ENCODE assay signal across 21 mouse cellular contexts in the genomic region with DNA sequence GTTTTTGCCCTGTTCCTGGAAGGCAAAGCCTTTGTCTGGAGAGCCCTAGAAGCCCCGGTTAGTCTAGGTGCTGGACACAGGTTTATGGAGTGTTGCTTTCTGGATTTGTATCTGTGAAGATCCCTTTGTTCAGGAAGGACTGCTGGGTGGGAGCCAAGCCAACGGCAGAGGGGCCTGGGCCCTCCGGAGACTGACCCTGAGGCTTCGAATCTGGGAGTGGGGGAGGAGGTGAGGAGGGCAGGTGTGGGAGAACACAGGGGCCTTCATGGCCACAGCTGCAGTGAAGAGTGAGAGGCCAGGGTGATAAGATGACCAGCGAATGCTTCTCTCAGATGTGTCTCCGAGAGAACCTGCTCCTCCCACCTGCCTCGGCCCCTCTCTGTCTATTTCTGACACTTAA. TPM values are rescaled to one million over a fixed set of nuclear protein-coding genes. Genes with fewer than 3 reads are reported as not detected.
A peak's percentile ranks its signal among the peaks of the same experiment; 100 is the strongest.
DNase-seq lines count a peak whose midpoint lies in the region; ATAC-seq and TF ChIP-seq lines count a peak whose summit lies in the region.
"Had no signal": no experiment of that assay in that cellular context is flagged by ENCODE, and none has a peak within 500 bp of the region (broad histone marks: within the 10 kb centered on the region; RNA-seq: fewer than 3 reads in every experiment).

No protein-coding gene starts in this region.

- in situ Hi-C loops in CH12.LX (cut with MboI; ENCODE audit: low pct_ligation_motif_present, low pct_unique_long_range_greater_than_20kb, low sequenced_read_pairs), result loop anchor here (5.0 kb wide), 1 partner anchor 33 kb away; no protein-coding TSS in a partner anchor

- no peak for TF ChIP-seq CTCF in CH12.LX (conservative IDR thresholded peaks at IDR 0.05 in 1 of 2, IDR thresholded peaks at IDR 0.05 in 1 of 2; ENCODE audit: low read depth in 2 of 2, low read length in 2 of 2)
- TF ChIP-seq CTCF in cerebellum, adult 2 months (IDR thresholded peaks at IDR 0.05; ENCODE audit: borderline replicate concordance, insufficient read depth, low read depth, low read length), result no peak

- peaks cover 19 to 50% of the 10 kb centered on the region in 2 experiments for H3K4me1 ChIP-seq in CH12.LX (ENCODE audit: control insufficient read depth in 1 of 2, insufficient read depth in 2 of 2)
- peaks cover 33% of the 10 kb centered on the region for H3K4me1 ChIP-seq in embryonic facial prominence, embryonic 12.5 days
- H3K4me1 ChIP-seq in limb, embryonic 10.5 days, result peaks cover 56% of the 10 kb centered on the region
- H3K4me1 ChIP-seq in limb, embryonic 14.5 days (ENCODE audit: control insufficient read depth, insufficient read depth, low read length), result peaks cover 18% of the 10 kb centered on the region
- peaks cover 9% of the 10 kb centered on the region for H3K4me1 ChIP-seq in forebrain, embryonic 14.5 days (ENCODE audit: control insufficient read depth, insufficient read depth, low read length)
- peaks cover 5% of the 10 kb centered on the region for H3K4me1 ChIP-seq in cerebellum, adult 2 months (ENCODE audit: control insufficient read depth, insufficient read depth, low read length)

- TF ChIP-seq RAD21 in CH12.LX (IDR thresholded peaks at IDR 0.05; ENCODE audit: low read depth, low read length), result no peak

- H3K4me3 ChIP-seq in CH12.LX (replicated peaks in 1 of 3; ENCODE audit: low read depth in 2 of 3, low read length in 2 of 3, poor library complexity in 1 of 3), result no peak overlapping the region
- H3K4me3 ChIP-seq in embryonic facial prominence, embryonic 12.5 days, result peak overlapping the region; percentile 55; the same call in 1 of the 2 replicates
- peak overlapping the region; percentile 7; the same call in 1 of the 2 replicates for H3K4me3 ChIP-seq in limb, embryonic 10.5 days
- peak overlapping the region; percentile 50; the same call in 1 of the 2 replicates for H3K4me3 ChIP-seq in limb, embryonic 14.5 days (replicated peaks; ENCODE audit: low read length)
- H3K4me3 ChIP-seq in forebrain, embryonic 14.5 days (ENCODE audit: low read depth, low read length), result no peak overlapping the region
- no peak overlapping the region for H3K4me3 ChIP-seq in cerebellum, adult 2 months (replicated peaks; ENCODE audit: insufficient read depth, low read depth, low read length)
- H3K4me3 ChIP-seq: heart, embryonic 12.5 days had no signal

- DNase-seq in CH12.LX (ENCODE audit: extremely low read depth), result no peak
- DNase-seq in limb, embryonic 10.5 days (ENCODE audit: low spot score), result no peak
- DNase-seq in limb, embryonic 14.5 days (ENCODE audit: low spot score), result no peak
- DNase-seq in forebrain, embryonic 14.5 days (ENCODE audit: low spot score), result no peak
- DNase-seq in cerebellum, adult 2 months, result no peak
- DNase-seq: adrenal gland, adult 2 months; adrenal gland, postnatal 25 days; cerebellum, adult 8-10 months; cerebellum, postnatal 14 days; embryo, embryonic 11 days; gastrocnemius, postnatal 14 days; heart, postnatal 36 days had no signal

- no peak for TF ChIP-seq EP300 in CH12.LX (IDR thresholded peaks at IDR 0.05; ENCODE audit: low read length)

- no peaks in the 10 kb centered on the region for H3K9me3 ChIP-seq in CH12.LX (replicated peaks; ENCODE audit: low read length)
- H3K9me3 ChIP-seq in embryonic facial prominence, embryonic 12.5 days, result no peaks in the 10 kb centered on the region
- H3K9me3 ChIP-seq in limb, embryonic 10.5 days (replicated peaks), result no peaks in the 10 kb centered on the region
- no peaks in the 10 kb centered on the region for H3K9me3 ChIP-seq in limb, embryonic 14.5 days (ENCODE audit: control insufficient read depth, low read length)
- no peaks in the 10 kb centered on the region for H3K9me3 ChIP-seq in forebrain, embryonic 14.5 days (replicated peaks; ENCODE audit: control insufficient read depth, low read length)
- H3K9me3 ChIP-seq: heart, embryonic 12.5 days; hindbrain, embryonic 12.5 days had no signal

- peak overlapping the region; percentile 86 for H3K4me2 ChIP-seq in CH12.LX (ENCODE audit: insufficient read depth, low read depth, poor library complexity, severe bottlenecking)
- peak overlapping the region; percentile 14; the same call in 1 of the 2 replicates for H3K4me2 ChIP-seq in embryonic facial prominence, embryonic 12.5 days (replicated peaks)
- peak overlapping the region; percentile 92; the same call in 1 of the 2 replicates for H3K4me2 ChIP-seq in limb, embryonic 14.5 days (replicated peaks; ENCODE audit: low read depth, low read length, severe bottlenecking)
- no peak overlapping the region for H3K4me2 ChIP-seq in forebrain, embryonic 14.5 days (ENCODE audit: low read length)

- H3K27ac ChIP-seq in CH12.LX (ENCODE audit: insufficient read depth, low read depth), result peak overlapping the region; percentile 49
- H3K27ac ChIP-seq in embryonic facial prominence, embryonic 12.5 days, result no peak overlapping the region
- H3K27ac ChIP-seq in limb, embryonic 10.5 days, result no peak overlapping the region
- H3K27ac ChIP-seq in limb, embryonic 14.5 days (replicated peaks; ENCODE audit: low read depth, low read length), result no peak overlapping the region
- no peak overlapping the region for H3K27ac ChIP-seq in forebrain, embryonic 14.5 days (ENCODE audit: low read depth, low read length)
- no peak overlapping the region for H3K27ac ChIP-seq in cerebellum, adult 2 months (ENCODE audit: insufficient read depth, low read length)
- H3K27ac ChIP-seq: hindbrain, embryonic 12.5 days had no signal

- ATAC-seq in embryonic facial prominence, embryonic 12.5 days (ENCODE audit: insufficient number of reproducible peaks, insufficient read depth, low FRiP score, low TSS enrichment), result no peak
- ATAC-seq in limb, embryonic 14.5 days (ENCODE audit: low FRiP score, low read depth), result no peak
- no peak for ATAC-seq in megakaryocyte progenitor cell, adult 5-6 weeks (replicated peaks; ENCODE audit: poor library complexity)
- ATAC-seq in forebrain, embryonic 14.5 days, result no peak
- ATAC-seq: forebrain, embryonic 16.5 days; hindbrain, embryonic 16.5 days; inflammation-experienced regulatory T-cells, adult 6 months had no signal

- dilution Hi-C loops in CH12.LX (cut with MboI; ENCODE audit: extremely low pct_ligation_motif_present, extremely low pct_unique_long_range_greater_than_20kb, low sequenced_read_pairs), result no loop called here

- H3K27me3 ChIP-seq in CH12.LX (replicated peaks), result peaks cover 24% of the 10 kb centered on the region
- H3K27me3 ChIP-seq in embryonic facial prominence, embryonic 12.5 days, result peaks cover 85% of the 10 kb centered on the region
- peaks cover 100% of the 10 kb centered on the region for H3K27me3 ChIP-seq in limb, embryonic 10.5 days (ENCODE audit: low read depth, poor library complexity, severe bottlenecking)
- peaks cover 62% of the 10 kb centered on the region for H3K27me3 ChIP-seq in limb, embryonic 14.5 days (ENCODE audit: control insufficient read depth, insufficient read depth, low read length)
- peaks cover 98% of the 10 kb centered on the region for H3K27me3 ChIP-seq in forebrain, embryonic 14.5 days (replicated peaks; ENCODE audit: control insufficient read depth, insufficient read depth, low read length)
- H3K27me3 ChIP-seq in cerebellum, adult 2 months (ENCODE audit: control insufficient read depth, insufficient read depth, low read length), result peaks cover 3% of the 10 kb centered on the region; the same call in 1 of the 2 replicates

- peak overlapping the region; percentile 37; the same call in 1 of the 2 replicates for H3K9ac ChIP-seq in CH12.LX (ENCODE audit: insufficient read depth, low read depth)
- no peak overlapping the region; the same call in 1 of the 2 replicates for H3K9ac ChIP-seq in embryonic facial prominence, embryonic 12.5 days
- no peak overlapping the region for H3K9ac ChIP-seq in limb, embryonic 14.5 days (ENCODE audit: low read depth, low read length, severe bottlenecking)
- no peak overlapping the region for H3K9ac ChIP-seq in forebrain, embryonic 14.5 days (ENCODE audit: low read length)
- H3K9ac ChIP-seq: heart, embryonic 12.5 days; hindbrain, embryonic 12.5 days had no signal

- no peak for TF ChIP-seq POLR2A in CH12.LX (IDR thresholded peaks at IDR 0.05; ENCODE audit: low read depth, low read length)
- no peak for TF ChIP-seq POLR2A in limb, embryonic 14.5 days (IDR thresholded peaks at IDR 0.05; ENCODE audit: borderline replicate concordance, extremely low read depth, insufficient read depth, insufficient read length)
- no peak for TF ChIP-seq POLR2A in cerebellum, adult 2 months (IDR thresholded peaks at IDR 0.05; ENCODE audit: borderline replicate concordance, insufficient read depth, low read length)

- no peaks in the 10 kb centered on the region for H3K36me3 ChIP-seq in CH12.LX (replicated peaks in 1 of 2; ENCODE audit: control insufficient read depth in 1 of 2, insufficient read depth in 1 of 2, low read length in 1 of 2)
- no peaks in the 10 kb centered on the region for H3K36me3 ChIP-seq in embryonic facial prominence, embryonic 12.5 days
- H3K36me3 ChIP-seq in limb, embryonic 10.5 days, result no peaks in the 10 kb centered on the region
- no peaks in the 10 kb centered on the region for H3K36me3 ChIP-seq in limb, embryonic 14.5 days (ENCODE audit: control insufficient read depth, insufficient read depth, low read length)
- H3K36me3 ChIP-seq in forebrain, embryonic 14.5 days (ENCODE audit: control insufficient read depth, insufficient read depth, low read length), result no peaks in the 10 kb centered on the region
- H3K36me3 ChIP-seq: heart, embryonic 12.5 days; hindbrain, embryonic 12.5 days had no signal

- no peaks in the 10 kb centered on the region for H3K79me2 ChIP-seq in CH12.LX (replicated peaks; ENCODE audit: control insufficient read depth, extremely low read depth, insufficient read depth, poor library complexity, severe bottlenecking)

- WGBS in embryonic facial prominence, embryonic 12.5 days, result 16% methylated on average over 7 of the region's 7 CpGs
- WGBS in limb, embryonic 10.5 days, result 12% methylated on average over 7 of the region's 7 CpGs
- 24% methylated on average over 7 of the region's 7 CpGs for WGBS in limb, embryonic 14.5 days
- WGBS in forebrain, embryonic 14.5 days, result 11% methylated on average over 7 of the region's 7 CpGs
- WGBS in cerebellum, adult 2 months, result 30% methylated on average over 7 of the region's 7 CpGs

RNA-seq across cellular contexts. Expression of a gene that starts 2.4 kb away (rescaled TPM):
- total RNA-seq in CH12.LX (2012; rRNA removed) (3.4 and 3.5 TPM in 2 replicates), CH12.LX (2014; rRNA removed) (0.67 and 0.89 TPM in 2 replicates)
- polyA plus RNA-seq in CH12.LX (2012; ENCODE audit: insufficient read length, low read depth), result 1.6 and 1.7 TPM in 2 replicates
- 30.1 and 30.8 TPM in 2 replicates for polyA plus RNA-seq in embryonic facial prominence, embryonic 12.5 days (2016; fragmentation: Nextera tagmentation; extraction: Ambion mirVana)
- 30.1 and 34.2 TPM in 2 replicates for polyA plus RNA-seq in limb, embryonic 10.5 days (2016; fragmentation: Nextera tagmentation; extraction: Ambion mirVana)
- 39.9 and 42.8 TPM in 2 replicates for polyA plus RNA-seq in limb, embryonic 14.5 days (2012; rRNA removed)
- polyA plus RNA-seq in limb, embryonic 14.5 days (2014; fragmentation: Nextera tagmentation; extraction: Ambion mirVana), result 51.8 and 54.3 TPM in 2 replicates
- total RNA-seq in megakaryocyte progenitor cell, adult 5-6 weeks (2015), result 0.07 and 0.17 TPM in 2 replicates
- 0.74 TPM in 1 of 2 replicates, not detected in the other for total RNA-seq in megakaryocyte progenitor cell, adult 5-6 weeks (2017)
- 1.3 and 3.6 TPM in 2 replicates for polyA plus RNA-seq in forebrain, embryonic 14.5 days (2014; fragmentation: Nextera tagmentation; extraction: Ambion mirVana)
- polyA plus RNA-seq in cerebellum, adult 2 months (2012; rRNA removed), result 3.6 and 4.0 TPM in 2 replicates
- total RNA-seq: common myeloid progenitor, adult 5-6 weeks had no signal
- polyA plus RNA-seq: inflammation-experienced regulatory T-cells, adult 6 months had no signal

RNA-seq across cellular contexts. Expression of a gene that starts 17.3 kb away (rescaled TPM):
- total RNA-seq in CH12.LX (2012; rRNA removed) (126 and 184 TPM in 2 replicates), CH12.LX (2014; rRNA removed) (142 and 155 TPM in 2 replicates)
- polyA plus RNA-seq in CH12.LX (2012; ENCODE audit: insufficient read length, low read depth), result 170 and 187 TPM in 2 replicates
- polyA plus RNA-seq in embryonic facial prominence, embryonic 12.5 days (2016; fragmentation: Nextera tagmentation; extraction: Ambion mirVana), result 3.1 and 3.5 TPM in 2 replicates
- 1.3 and 1.6 TPM in 2 replicates for polyA plus RNA-seq in limb, embryonic 10.5 days (2016; fragmentation: Nextera tagmentation; extraction: Ambion mirVana)
- 3.8 and 4.7 TPM in 2 replicates for polyA plus RNA-seq in limb, embryonic 14.5 days (2012; rRNA removed)
- 8.3 and 9.3 TPM in 2 replicates for polyA plus RNA-seq in limb, embryonic 14.5 days (2014; fragmentation: Nextera tagmentation; extraction: Ambion mirVana)
- total RNA-seq in megakaryocyte progenitor cell, adult 5-6 weeks (2015), result not detected in 2 replicates
- not detected in 2 replicates for total RNA-seq in megakaryocyte progenitor cell, adult 5-6 weeks (2017)
- polyA plus RNA-seq in forebrain, embryonic 14.5 days (2014; fragmentation: Nextera tagmentation; extraction: Ambion mirVana), result 0.56 and 0.69 TPM in 2 replicates
- polyA plus RNA-seq in cerebellum, adult 2 months (2012; rRNA removed), result 0.36 and 0.59 TPM in 2 replicates
- total RNA-seq: common myeloid progenitor, adult 5-6 weeks; heart, adult 8-10 months; heart, postnatal 36 days had no signal

RNA-seq across cellular contexts. Expression of a gene that starts 25.0 kb away (rescaled TPM):
- 0.08 and 0.13 TPM in 2 replicates for total RNA-seq in CH12.LX (2012; rRNA removed)
- total RNA-seq in CH12.LX (2014; rRNA removed), result 0.09 TPM in 1 of 2 replicates, not detected in the other
- polyA plus RNA-seq in CH12.LX (2012; ENCODE audit: insufficient read length, low read depth), result 0.12 TPM in 1 of 2 replicates, not detected in the other
- 0.47 and 0.56 TPM in 2 replicates for polyA plus RNA-seq in embryonic facial prominence, embryonic 12.5 days (2016; fragmentation: Nextera tagmentation; extraction: Ambion mirVana)
- polyA plus RNA-seq in limb, embryonic 10.5 days (2016; fragmentation: Nextera tagmentation; extraction: Ambion mirVana), result 0.16 and 0.29 TPM in 2 replicates
- 4.3 and 5.1 TPM in 2 replicates for polyA plus RNA-seq in limb, embryonic 14.5 days (2012; rRNA removed)
- 1.4 and 2.5 TPM in 2 replicates for polyA plus RNA-seq in limb, embryonic 14.5 days (2014; fragmentation: Nextera tagmentation; extraction: Ambion mirVana)
- total RNA-seq in megakaryocyte progenitor cell, adult 5-6 weeks (2015), result not detected in 2 replicates
- total RNA-seq in megakaryocyte progenitor cell, adult 5-6 weeks (2017), result not detected in 2 replicates
- not detected in 2 replicates for polyA plus RNA-seq in forebrain, embryonic 14.5 days (2014; fragmentation: Nextera tagmentation; extraction: Ambion mirVana)
- 0.33 and 0.52 TPM in 2 replicates for polyA plus RNA-seq in cerebellum, adult 2 months (2012; rRNA removed)
- total RNA-seq: adrenal gland, postnatal 25 days; common myeloid progenitor, adult 5-6 weeks had no signal
- polyA plus RNA-seq: forebrain, embryonic 16.5 days; inflammation-experienced regulatory T-cells, adult 6 months had no signal

Comparison
In these comparisons a context has a peak if more than half of its experiments do, and no peak if none do; other contexts are left out.
1. H3K4me3 ChIP-seq: peak in embryonic facial prominence, embryonic 12.5 days (single experiment), limb, embryonic 10.5 days (single experiment) and limb, embryonic 14.5 days (single experiment); none in CH12.LX (0 of 3), forebrain, embryonic 14.5 days (single experiment) and cerebellum, adult 2 months (single experiment).
2. RNA of a gene that starts 17.3 kb away (polyA plus RNA-seq): 170 to 187 TPM in CH12.LX; 3.8 to 9.3 TPM in limb, embryonic 14.5 days, 3.1 to 3.5 TPM in embryonic facial prominence, embryonic 12.5 days, 1.3 to 1.6 TPM in limb, embryonic 10.5 days, 0.56 to 0.69 TPM in forebrain, embryonic 14.5 days and 0.36 to 0.59 TPM in cerebellum, adult 2 months; every median in the first group is over 10 times any median in the second.